Mouse (Mus musculus) thymus, adult 2 months (tissue): ENCODE measurements around the gene Ssxa1.

Experiments
- CTCF ChIP-seq: fragments of 200-500 bp; IDR thresholded peaks from 2 replicates; pipeline ENCODE4 v1.5.1; 2012; ENCODE audit warnings: mild to moderate bottlenecking, control low read depth, low read length, moderate library complexity, borderline replicate concordance; ENCODE audit not compliant: control insufficient read depth, poor library complexity, insufficient read depth; ENCODE audit errors: extremely low read depth
- POLR2A ChIP-seq: fragments of 200-500 bp; IDR thresholded peaks from 2 replicates; pipeline ENCODE4 v1.6.1; 2012; ENCODE audit warnings: mild to moderate bottlenecking, low read length, control low read depth, moderate library complexity; ENCODE audit not compliant: control insufficient read depth, poor library complexity, insufficient read depth; ENCODE audit errors: extremely low read depth

- no peak for TF ChIP-seq POLR2A
- no peak for TF ChIP-seq CTCF
These were observed 25.8 kb upstream of the Ssxa1 start for GRCm38 (mm10) chrX:21089867-21090239.
